In genomic region chr2:80616854-80617737, GRCm38 (mm10) we compare ENCODE assay signal across 8 mouse cellular contexts. TPM values are rescaled to one million over a fixed set of nuclear protein-coding genes. Genes with fewer than 3 reads are reported as not detected.
DNase-seq lines count a peak whose midpoint lies in the region; ATAC-seq and TF ChIP-seq lines count a peak whose summit lies in the region.

TSS of gene Dusp19 (plus strand) at chr2:80617045.
TSS of gene Nup35 (plus strand) at chr2:80617236.

- ATAC-seq in heart, embryonic 15.5 days (replicated peaks; ENCODE audit: insufficient number of reproducible peaks, insufficient read depth, low FRiP score, low read depth), result peak; percentile 99
- ATAC-seq in liver, embryonic 14.5 days (ENCODE audit: insufficient read depth), result peak; percentile 100
- ATAC-seq in neural tube, embryonic 11.5 days (ENCODE audit: insufficient read depth, low FRiP score, low TSS enrichment), result peak; percentile 99
- peak; percentile 98 for ATAC-seq in stomach, postnatal 0 days (ENCODE audit: low FRiP score, low TSS enrichment)

- 1% methylated on average over 21 of the region's 21 CpGs for WGBS in heart, embryonic 15.5 days
- WGBS in liver, embryonic 14.5 days (ENCODE audit: insufficient replicate concordance), result 1% methylated on average over 21 of the region's 21 CpGs
- WGBS in neural tube, embryonic 11.5 days, result 3% methylated on average over 21 of the region's 21 CpGs
- WGBS in stomach, postnatal 0 days, result under 1% methylated on average over 21 of the region's 21 CpGs

- H3K27ac ChIP-seq in brown adipose tissue, adult 24 weeks (replicated peaks; ENCODE audit: low read depth, low read length), result peak within 1 kb of the TSS; percentile 88
- H3K27ac ChIP-seq in heart, embryonic 15.5 days, result peak within 1 kb of the TSS; percentile 77
- peak within 1 kb of the TSS; percentile 8; the same call in 1 of the 2 replicates for H3K27ac ChIP-seq in liver, embryonic 14.5 days
- H3K27ac ChIP-seq in neural tube, embryonic 11.5 days (ENCODE audit: low read depth, low read length), result peak within 1 kb of the TSS; percentile 40
- peak within 1 kb of the TSS; percentile 56; the same call in 1 of the 2 replicates for H3K27ac ChIP-seq in stomach, postnatal 0 days (replicated peaks)

- peak within 1 kb of the TSS; percentile 69 for H3K9ac ChIP-seq in heart, embryonic 15.5 days
- peak within 1 kb of the TSS; percentile 64 for H3K9ac ChIP-seq in liver, embryonic 14.5 days (replicated peaks)
- peak within 1 kb of the TSS; percentile 72 for H3K9ac ChIP-seq in neural tube, embryonic 11.5 days (ENCODE audit: low read length)
- H3K9ac ChIP-seq in stomach, postnatal 0 days (ENCODE audit: low read length), result peak within 1 kb of the TSS; percentile 79

- TF ChIP-seq CTCF in liver, embryonic 14.5 days (IDR thresholded peaks at IDR 0.05; ENCODE audit: low read depth), result no peak
- no peak for TF ChIP-seq CTCF in stomach, postnatal 0 days (IDR thresholded peaks at IDR 0.05; ENCODE audit: low read depth)

- H3K4me3 ChIP-seq in brown adipose tissue, adult 24 weeks (ENCODE audit: insufficient read depth, low read depth, low read length), result peak within 1 kb of the TSS; percentile 85
- H3K4me3 ChIP-seq in heart, embryonic 15.5 days, result peak within 1 kb of the TSS; percentile 66
- H3K4me3 ChIP-seq in liver, embryonic 14.5 days (ENCODE audit: insufficient read depth in 1 of 2, low read depth in 2 of 2, low read length in 2 of 2), result peak within 1 kb of the TSS; percentile 71 to 92
- H3K4me3 ChIP-seq in neural tube, embryonic 11.5 days (ENCODE audit: low read depth, low read length), result peak within 1 kb of the TSS; percentile 59
- peak within 1 kb of the TSS; percentile 60 for H3K4me3 ChIP-seq in stomach, postnatal 0 days (ENCODE audit: low read depth, low read length)

- DNase-seq in CD4-positive, CD25-positive, alpha-beta regulatory T cell, adult 2 months (ENCODE audit: low read depth, low spot score), result peak; percentile 94
- DNase-seq in fibroblast of lung, adult 2 months (ENCODE audit: low read depth), result peak; percentile 91
- peak; percentile 96 for DNase-seq in kidney, postnatal 25 days
- DNase-seq in liver, embryonic 14.5 days (ENCODE audit: low read depth in 3 of 3, low spot score in 3 of 3), result peak; percentile 81 to 86 (median 82)
- DNase-seq in neural tube, embryonic 11.5 days (ENCODE audit: low spot score), result peak; percentile 93
- DNase-seq in stomach, postnatal 0 days (ENCODE audit: low spot score), result peak; percentile 87

- H3K9me3 ChIP-seq in heart, embryonic 15.5 days (replicated peaks), result no peaks in the 10 kb centered on the region
- no peaks in the 10 kb centered on the region for H3K9me3 ChIP-seq in liver, embryonic 14.5 days (ENCODE audit: control insufficient read depth, low read length)
- no peaks in the 10 kb centered on the region for H3K9me3 ChIP-seq in neural tube, embryonic 11.5 days (ENCODE audit: control insufficient read depth, low read length)
- no peaks in the 10 kb centered on the region for H3K9me3 ChIP-seq in stomach, postnatal 0 days (ENCODE audit: control insufficient read depth, low read length)

- no peak for TF ChIP-seq EP300 in liver, embryonic 14.5 days (IDR thresholded peaks at IDR 0.05; ENCODE audit: low read depth)
- TF ChIP-seq EP300 in stomach, postnatal 0 days (optimal IDR thresholded peaks at IDR 0.05), result peak; percentile 30

- H3K4me2 ChIP-seq in heart, embryonic 15.5 days, result peak within 1 kb of the TSS; percentile 73
- H3K4me2 ChIP-seq in liver, embryonic 14.5 days (ENCODE audit: low read depth), result peak within 1 kb of the TSS; percentile 88
- H3K4me2 ChIP-seq in neural tube, embryonic 11.5 days (ENCODE audit: low read depth), result peak within 1 kb of the TSS; percentile 78
- H3K4me2 ChIP-seq in stomach, postnatal 0 days (replicated peaks; ENCODE audit: low read depth), result peak within 1 kb of the TSS; percentile 76

- H3K36me3 ChIP-seq in heart, embryonic 15.5 days, result no peaks in the 10 kb centered on the region
- no peaks in the 10 kb centered on the region for H3K36me3 ChIP-seq in liver, embryonic 14.5 days (replicated peaks; ENCODE audit: control insufficient read depth, insufficient read depth, low read depth)
- H3K36me3 ChIP-seq in neural tube, embryonic 11.5 days (ENCODE audit: control insufficient read depth, insufficient read depth, low read length), result no peaks in the 10 kb centered on the region
- no peaks in the 10 kb centered on the region for H3K36me3 ChIP-seq in stomach, postnatal 0 days (ENCODE audit: control insufficient read depth, insufficient read depth, low read length)

- peaks cover 3% of the 10 kb centered on the region; the same call in 1 of the 2 replicates for H3K4me1 ChIP-seq in brown adipose tissue, adult 24 weeks (ENCODE audit: control insufficient read depth, insufficient read depth, insufficient read length, low read length)
- H3K4me1 ChIP-seq in heart, embryonic 15.5 days (replicated peaks), result peaks cover 4% of the 10 kb centered on the region
- peaks cover 6% of the 10 kb centered on the region in 2 experiments; a peak in 2 of 4 replicates for H3K4me1 ChIP-seq in liver, embryonic 14.5 days (replicated peaks; ENCODE audit: control insufficient read depth in 2 of 2, insufficient read depth in 2 of 2, low read length in 1 of 2)
- peaks cover 4% of the 10 kb centered on the region; the same call in 1 of the 2 replicates for H3K4me1 ChIP-seq in neural tube, embryonic 11.5 days (ENCODE audit: control insufficient read depth, insufficient read depth, low read length)
- no peaks in the 10 kb centered on the region for H3K4me1 ChIP-seq in stomach, postnatal 0 days (replicated peaks; ENCODE audit: control insufficient read depth, insufficient read depth)

- H3K27me3 ChIP-seq in heart, embryonic 15.5 days, result no peaks in the 10 kb centered on the region
- H3K27me3 ChIP-seq in liver, embryonic 14.5 days (ENCODE audit: control insufficient read depth, insufficient read depth, low read length), result no peaks in the 10 kb centered on the region
- no peaks in the 10 kb centered on the region for H3K27me3 ChIP-seq in neural tube, embryonic 11.5 days (ENCODE audit: control insufficient read depth, insufficient read depth, low read length)
- no peaks in the 10 kb centered on the region for H3K27me3 ChIP-seq in stomach, postnatal 0 days (ENCODE audit: control insufficient read depth, insufficient read depth, low read length)

RNA-seq across cellular contexts. Expression of gene Dusp19, which starts in this region (rescaled TPM):
- 15.9 and 20.5 TPM in 2 replicates for polyA plus RNA-seq in brown adipose tissue, adult 24 weeks (2012; ENCODE audit: insufficient read depth, insufficient read length, missing spikeins)
- 9.3 and 10.6 TPM in 2 replicates for polyA plus RNA-seq in heart, embryonic 15.5 days (2015; fragmentation: Nextera tagmentation; extraction: Ambion mirVana)
- polyA plus RNA-seq in liver, embryonic 14.5 days (2012; rRNA removed), result 2.2 and 3.5 TPM in 2 replicates
- polyA plus RNA-seq in liver, embryonic 14.5 days (2014; fragmentation: Nextera tagmentation; extraction: Ambion mirVana), result 6.1 and 6.3 TPM in 2 replicates
- polyA plus RNA-seq in neural tube, embryonic 11.5 days (2014; fragmentation: Nextera tagmentation; extraction: Ambion mirVana), result 18.1 and 19.0 TPM in 2 replicates
- 10.2 and 10.3 TPM in 2 replicates for polyA plus RNA-seq in stomach, postnatal 0 days (2015; fragmentation: Nextera tagmentation; extraction: Ambion mirVana)

RNA-seq across cellular contexts. Expression of gene Nup35, which starts in this region (rescaled TPM):
- 10.6 and 16.3 TPM in 2 replicates for polyA plus RNA-seq in brown adipose tissue, adult 24 weeks (2012; ENCODE audit: insufficient read depth, insufficient read length, missing spikeins)
- 18.4 and 21.9 TPM in 2 replicates for polyA plus RNA-seq in heart, embryonic 15.5 days (2015; fragmentation: Nextera tagmentation; extraction: Ambion mirVana)
- 17.9 and 25.3 TPM in 2 replicates for polyA plus RNA-seq in liver, embryonic 14.5 days (2012; rRNA removed)
- polyA plus RNA-seq in liver, embryonic 14.5 days (2014; fragmentation: Nextera tagmentation; extraction: Ambion mirVana), result 31.9 TPM in 2 replicates
- polyA plus RNA-seq in neural tube, embryonic 11.5 days (2014; fragmentation: Nextera tagmentation; extraction: Ambion mirVana), result 67.9 and 69.3 TPM in 2 replicates
- polyA plus RNA-seq in stomach, postnatal 0 days (2015; fragmentation: Nextera tagmentation; extraction: Ambion mirVana), result 17.1 and 18.0 TPM in 2 replicates

Comparison
In these comparisons a context has a peak if more than half of its experiments do, and no peak if none do; other contexts are left out.
1. Peak in every context shown above with its lines: DNase-seq, ATAC-seq, H3K4me3 ChIP-seq and H3K27ac ChIP-seq.
2. H3K27ac ChIP-seq: peak in every context shown above with its lines; median percentile 88 in brown adipose tissue, adult 24 weeks; 77 in heart, embryonic 15.5 days; 56 in stomach, postnatal 0 days; 40 in neural tube, embryonic 11.5 days; 8 in liver, embryonic 14.5 days.